Mouse (Mus musculus) liver, embryonic 12.5 days (tissue): Measurements from ENCODE around the gene Upp1. TPM values are rescaled to one million over a fixed set of nuclear protein-coding genes. Genes with fewer than 3 reads are reported as not detected.
"Not testable (repeated sequence)": the region's sequence is repeated elsewhere in the genome, so short reads cannot be mapped to it uniquely, and the experiment has no call there.

Source experiments
- ATAC-seq: fragments of 200-750 bp; cut with Nextera tagmentation; 2 replicates; pipeline ENCODE4 v1.8.0; 2017; ENCODE audit warnings: moderate number of reproducible peaks, mild to moderate bottlenecking, moderate library complexity
- H3K27ac ChIP-seq: fragments of 300-500 bp; sonication (generic); 2 replicates; pipeline ENCODE4 v1.5.1; 2016; ENCODE audit warnings: mild to moderate bottlenecking
- H3K27me3 ChIP-seq: fragments of 300-500 bp; sonication (generic); replicated peaks from 2 replicates; pipeline ENCODE4 v1.6.1; 2016; ENCODE audit warnings: mild to moderate bottlenecking, moderate library complexity
- H3K36me3 ChIP-seq: fragments of 300-500 bp; sonication (generic); 2 replicates; pipeline ENCODE4 v1.6.1; 2016; ENCODE audit warnings: mild to moderate bottlenecking, moderate library complexity
- H3K4me1 ChIP-seq: fragments of 300-500 bp; sonication (generic); 2 replicates; pipeline ENCODE4 v1.6.1; 2016
- H3K4me2 ChIP-seq: fragments of 300-500 bp; sonication (generic); 2 replicates; pipeline ENCODE4 v1.6.1; 2016; ENCODE audit warnings: mild to moderate bottlenecking, moderate library complexity
- H3K4me3 ChIP-seq: fragments of 300-500 bp; sonication (generic); 2 replicates; pipeline ENCODE4 v1.5.1; 2016; ENCODE audit warnings: mild to moderate bottlenecking, moderate library complexity
- H3K9ac ChIP-seq: fragments of 300-500 bp; sonication (generic); 2 replicates; pipeline ENCODE4 v1.6.1; 2016; ENCODE audit warnings: mild to moderate bottlenecking, moderate library complexity
- H3K9me3 ChIP-seq: fragments of 300-500 bp; sonication (generic); replicated peaks from 2 replicates; pipeline ENCODE4 v1.6.1; 2016; ENCODE audit warnings: mild to moderate bottlenecking, moderate library complexity
- WGBS: fragments of 180-500 bp; shearing (Covaris S2); methylation state at CpG from one replicate; pipeline ENCODE4 v1.1.7; 2016; ENCODE audit not compliant: insufficient replicate concordance; 5-methylcytosine and 5-hydroxymethylcytosine counted together
- polyA plus RNA-seq: library from polyadenylated mRNA; unstranded; fragments of >200 nt; fragmentation: Nextera tagmentation; extraction: Ambion mirVana; gene quantifications from 2 replicates; pipeline ENCODE4 v1.2.1, GENCODE M21; 2016

Upp1 gene
- polyA plus RNA-seq, 1 experiment from 2014 or later, result 2.2 TPM

- Histone ChIP-seq H3K9me3 (no peaks in the 10 kb centered on the region), H3K9ac (no peak overlapping the region), H3K27ac (no peak overlapping the region), H3K4me2 (no peak overlapping the region), H3K36me3 (no peaks in the 10 kb centered on the region), H3K27me3 (no peaks in the 10 kb centered on the region), H3K4me3 (no peak overlapping the region), H3K4me1 (no peaks in the 10 kb centered on the region)
- ATAC-seq, result no peak
- WGBS, result 44% methylated on average over 2 of the region's 2 CpGs
These were observed 10.2 kb downstream of the Upp1 start for GRCm38 (mm10) chr11:9128110-9128509.

DNA sequence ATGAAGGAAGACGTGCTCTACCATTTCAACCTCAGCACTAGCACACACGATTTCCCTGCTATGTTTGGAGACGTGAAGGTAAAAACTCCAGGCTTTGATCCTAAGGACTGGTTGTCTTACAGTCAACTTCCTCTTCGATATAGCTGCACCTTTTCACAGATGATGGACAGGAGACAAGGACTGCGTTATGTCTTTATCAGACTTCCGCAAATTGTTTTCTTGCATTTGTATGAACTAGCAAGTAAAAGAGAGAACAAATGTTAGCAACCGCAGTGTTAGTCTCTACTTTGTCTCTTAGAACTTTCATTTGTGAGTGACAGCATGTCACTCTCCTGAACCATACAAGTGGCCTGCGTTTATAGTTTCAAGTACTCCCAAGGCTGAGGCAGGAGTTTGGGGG lies 11.6 kb downstream of the Upp1 start:
- H3K27me3 ChIP-seq, result no peaks in the 10 kb centered on the region
- 62% methylated on average over 8 of the region's 8 CpGs for WGBS
- H3K36me3 ChIP-seq, result no peaks in the 10 kb centered on the region

DNA sequence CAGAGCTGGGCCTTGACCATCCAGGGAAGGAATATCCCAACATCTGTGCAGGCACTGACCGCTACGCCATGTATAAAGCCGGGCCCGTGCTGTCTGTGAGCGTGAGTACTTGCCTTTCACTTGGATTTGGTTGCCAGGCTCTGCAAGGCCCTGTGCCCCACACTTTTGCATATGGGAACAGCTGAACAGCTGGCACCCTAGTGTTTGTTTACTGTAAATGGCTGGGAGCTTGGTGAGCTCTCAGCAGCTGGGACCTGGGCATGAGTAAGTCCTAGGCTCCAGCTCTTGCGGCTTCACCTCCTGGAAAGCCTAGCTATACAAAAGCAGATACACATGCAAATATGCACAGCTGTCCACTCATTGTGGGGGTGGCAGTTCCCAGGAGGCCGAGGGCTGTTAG lies 13.8 kb downstream of the Upp1 start:
- Histone ChIP-seq H3K4me1 (no peaks in the 10 kb centered on the region), H3K9me3 (no peaks in the 10 kb centered on the region), H3K4me2 (no peak overlapping the region), H3K27me3 (no peaks in the 10 kb centered on the region), H3K4me3 (no peak overlapping the region), H3K9ac (no peak overlapping the region), H3K36me3 (no peaks in the 10 kb centered on the region), H3K27ac (no peak overlapping the region)
- ATAC-seq, result no peak
- WGBS, result 79% methylated on average over 7 of the region's 7 CpGs

More for the DNA sequence above, 11.6 kb downstream of the Upp1 start:
- Histone ChIP-seq H3K4me1 (no peaks in the 10 kb centered on the region), H3K4me3 (no peak overlapping the region), H3K27ac (no peak overlapping the region), H3K9ac (no peak overlapping the region), H3K9me3 (no peaks in the 10 kb centered on the region), H3K4me2 (no peak overlapping the region)
- ATAC-seq, result no peak

DNA sequence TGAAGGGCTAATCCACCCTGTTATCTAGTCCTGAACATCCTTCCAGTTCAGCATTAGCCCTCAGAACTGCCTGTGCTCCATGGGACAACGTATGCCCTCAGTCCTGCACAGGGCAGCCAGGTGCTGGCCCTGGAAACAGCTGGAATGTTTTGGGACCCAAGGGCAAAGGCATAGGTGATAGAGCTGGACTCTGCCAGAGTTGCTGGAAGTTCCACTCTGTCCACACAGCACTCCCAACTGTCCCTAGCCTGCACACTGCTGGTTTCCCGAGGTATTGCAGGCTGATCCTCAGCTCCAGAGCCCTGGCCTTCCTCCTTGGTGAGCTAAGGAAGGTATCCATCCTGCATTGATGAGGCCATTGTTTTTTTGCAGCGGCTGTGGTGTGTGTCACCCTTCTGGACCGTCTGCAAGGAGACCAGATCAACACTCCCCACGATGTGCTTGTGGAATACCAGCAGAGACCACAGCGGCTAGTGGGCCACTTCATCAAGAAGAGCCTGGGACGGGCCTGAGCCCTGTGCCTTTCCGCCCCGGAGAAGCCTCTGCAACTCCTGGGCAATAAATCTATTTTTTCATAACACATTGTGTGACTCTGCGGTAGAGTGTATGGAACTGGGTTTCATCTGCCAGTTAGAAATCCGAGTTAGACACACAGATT lies 17.8 kb downstream of the Upp1 start:
- H3K4me3 ChIP-seq, result no peak overlapping the region
- 55% methylated on average over 11 of the region's 11 CpGs for WGBS
- no peak overlapping the region for H3K27ac ChIP-seq
- H3K4me2 ChIP-seq, result no peak overlapping the region
- ATAC-seq, result peak; percentile 35; the same call in 1 of the 2 replicates
- no peaks in the 10 kb centered on the region for H3K9me3 ChIP-seq
- no peaks in the 10 kb centered on the region for H3K36me3 ChIP-seq
- H3K9ac ChIP-seq, result no peak overlapping the region
- H3K4me1 ChIP-seq, result no peaks in the 10 kb centered on the region
- no peaks in the 10 kb centered on the region for H3K27me3 ChIP-seq

DNA sequence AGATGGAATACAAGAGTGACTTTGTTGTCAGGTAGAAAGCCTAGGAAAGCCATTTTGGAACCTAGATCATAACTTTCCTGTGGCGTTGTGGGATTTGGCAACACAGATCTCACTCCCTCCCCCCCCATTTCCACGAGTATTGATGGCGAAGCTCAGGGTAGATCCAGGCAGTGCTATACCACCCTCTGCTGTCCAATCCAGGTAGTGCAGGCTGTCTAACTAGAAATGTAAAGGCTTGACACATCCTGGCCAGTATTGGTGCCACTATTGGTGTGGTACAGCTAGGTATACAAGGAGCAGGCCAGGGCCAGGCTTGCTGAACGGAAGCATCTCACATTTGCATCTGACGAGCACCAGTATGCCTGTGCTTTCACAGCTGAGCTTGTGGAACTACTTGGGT lies 18.6 kb downstream of the Upp1 start:
- H3K4me1 ChIP-seq, result no peaks in the 10 kb centered on the region
- ATAC-seq, result no peak
- H3K4me3 ChIP-seq, result no peak overlapping the region
- no peak overlapping the region for H3K9ac ChIP-seq
- WGBS, result 11% methylated on average over 5 of the region's 5 CpGs
- no peak overlapping the region for H3K4me2 ChIP-seq
- H3K27ac ChIP-seq, result no peak overlapping the region
- no peaks in the 10 kb centered on the region for H3K27me3 ChIP-seq
- no peaks in the 10 kb centered on the region for H3K36me3 ChIP-seq
- H3K9me3 ChIP-seq, result no peaks in the 10 kb centered on the region

- no peak for ATAC-seq
- 76% methylated on average over 2 of the region's 2 CpGs for WGBS
These were observed 27.2 kb downstream of the Upp1 start for GRCm38 (mm10) chr11:9145113-9145512.

GRCm38 (mm10) chr11:9146115-9146514 lies 28.2 kb downstream of the Upp1 start:
- 71% methylated on average over 4 of the region's 4 CpGs for WGBS

More at GRCm38 (mm10) chr11:9145113-9145512, 27.2 kb downstream of the Upp1 start:
- no peaks in the 10 kb centered on the region for H3K4me1 ChIP-seq
- no peak overlapping the region for H3K4me2 ChIP-seq
- no peaks in the 10 kb centered on the region for H3K27me3 ChIP-seq
- no peak overlapping the region for H3K9ac ChIP-seq
- H3K9me3 ChIP-seq, result no peaks in the 10 kb centered on the region
- no peak overlapping the region for H3K27ac ChIP-seq
- H3K36me3 ChIP-seq, result no peaks in the 10 kb centered on the region
- H3K4me3 ChIP-seq, result no peak overlapping the region

GRCm38 (mm10) chr11:9146683-9147082 lies 28.8 kb downstream of the Upp1 start:
- Histone ChIP-seq H3K4me2 (no peak overlapping the region), H3K27me3 (no peaks in the 10 kb centered on the region), H3K4me3 (no peak overlapping the region), H3K36me3 (no peaks in the 10 kb centered on the region), H3K4me1 (no peaks in the 10 kb centered on the region), H3K9me3 (no peaks in the 10 kb centered on the region), H3K9ac (no peak overlapping the region), H3K27ac (no peak overlapping the region)
- 44% methylated on average over 1 of the region's 1 CpGs for WGBS
- no peak for ATAC-seq

More at GRCm38 (mm10) chr11:9146115-9146514, 28.2 kb downstream of the Upp1 start:
- H3K4me2 ChIP-seq, result no peak overlapping the region
- no peaks in the 10 kb centered on the region for H3K27me3 ChIP-seq
- no peaks in the 10 kb centered on the region for H3K4me1 ChIP-seq
- no peak overlapping the region for H3K4me3 ChIP-seq
- no peak overlapping the region for H3K27ac ChIP-seq
- H3K36me3 ChIP-seq, result no peaks in the 10 kb centered on the region
- H3K9ac ChIP-seq, result no peak overlapping the region
- no peaks in the 10 kb centered on the region for H3K9me3 ChIP-seq
- no peak for ATAC-seq

GRCm38 (mm10) chr11:9148206-9148605 lies 30.3 kb downstream of the Upp1 start:
- no peaks in the 10 kb centered on the region for H3K4me1 ChIP-seq
- 51% methylated on average over 2 of the region's 2 CpGs for WGBS
- ATAC-seq, result no peak
- H3K4me3 ChIP-seq, result no peak overlapping the region
- H3K9ac ChIP-seq, result no peak overlapping the region
- no peaks in the 10 kb centered on the region for H3K27me3 ChIP-seq
- H3K36me3 ChIP-seq, result no peaks in the 10 kb centered on the region
- H3K27ac ChIP-seq, result no peak overlapping the region
- H3K4me2 ChIP-seq, result no peak overlapping the region
- no peaks in the 10 kb centered on the region for H3K9me3 ChIP-seq

GRCm38 (mm10) chr11:9150403-9150802 lies 32.5 kb downstream of the Upp1 start:
- 71% methylated on average over 25 of the region's 25 CpGs for WGBS
- not testable (repeated sequence) for H3K9ac ChIP-seq, H3K9me3 ChIP-seq, H3K4me3 ChIP-seq, H3K4me1 ChIP-seq, ATAC-seq, H3K27ac ChIP-seq, H3K27me3 ChIP-seq, H3K4me2 ChIP-seq, H3K36me3 ChIP-seq

DNA sequence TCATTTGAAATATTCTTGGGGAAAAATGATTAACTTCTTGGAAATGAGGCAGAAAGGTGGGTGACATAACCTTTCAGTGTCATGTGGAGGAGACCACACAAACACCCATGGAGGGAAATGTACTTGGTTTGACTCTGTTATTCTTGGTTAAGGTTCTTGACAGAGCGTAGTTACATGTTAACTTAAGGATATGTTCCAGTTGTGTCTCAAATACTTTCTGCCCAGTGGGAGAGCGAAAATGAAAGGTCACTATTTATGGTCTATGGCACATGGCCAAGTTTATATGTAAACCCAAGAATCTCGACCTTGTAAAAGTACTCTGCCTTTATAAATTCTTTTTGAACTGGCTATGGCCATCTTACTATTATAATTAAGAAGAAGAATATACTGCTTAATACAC lies 42.0 kb downstream of the Upp1 start:
- Histone ChIP-seq H3K4me3 (no peak overlapping the region), H3K4me1 (no peaks in the 10 kb centered on the region), H3K9ac (no peak overlapping the region), H3K9me3 (no peaks in the 10 kb centered on the region), H3K27ac (no peak overlapping the region), H3K4me2 (no peak overlapping the region), H3K36me3 (no peaks in the 10 kb centered on the region), H3K27me3 (no peaks in the 10 kb centered on the region)
- ATAC-seq, result no peak
- 51% methylated on average over 3 of the region's 3 CpGs for whole genome bisulfite sequencing

DNA sequence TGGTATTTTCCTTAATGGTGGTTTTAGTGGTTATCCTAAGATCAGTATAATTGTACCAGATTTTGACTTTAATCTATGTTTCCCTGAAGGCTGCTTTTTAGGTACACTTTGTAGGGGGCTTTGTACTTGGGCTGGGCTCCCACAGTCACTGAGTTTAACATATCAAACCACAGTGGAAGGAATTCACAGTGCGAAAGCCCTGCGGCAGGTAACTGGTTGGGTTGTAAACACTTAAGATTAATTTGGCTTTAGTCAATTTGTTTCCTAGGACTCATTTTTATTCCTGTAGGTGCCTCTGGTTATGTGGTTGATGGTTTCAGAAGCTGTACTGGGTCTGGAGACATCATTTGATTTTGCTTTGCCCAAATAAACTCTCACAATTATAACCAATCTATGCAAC lies 49.4 kb downstream of the Upp1 start:
- no peak for ATAC-seq
- Histone ChIP-seq H3K4me1 (no peaks in the 10 kb centered on the region), H3K9me3 (no peaks in the 10 kb centered on the region), H3K27me3 (no peaks in the 10 kb centered on the region), H3K36me3 (no peaks in the 10 kb centered on the region), H3K4me2 (no peak overlapping the region), H3K4me3 (no peak overlapping the region), H3K9ac (no peak overlapping the region), H3K27ac (no peak overlapping the region)
- WGBS, result 82% methylated on average over 2 of the region's 2 CpGs

- H3K9ac ChIP-seq, result no peak overlapping the region
- H3K4me3 ChIP-seq, result no peak overlapping the region
- no peaks in the 10 kb centered on the region for H3K4me1 ChIP-seq
- no peak overlapping the region for H3K27ac ChIP-seq
- H3K36me3 ChIP-seq, result no peaks in the 10 kb centered on the region
- 53% methylated on average over 1 of the region's 1 CpGs for WGBS
- ATAC-seq, result no peak
- no peaks in the 10 kb centered on the region for H3K27me3 ChIP-seq
- no peaks in the 10 kb centered on the region for H3K9me3 ChIP-seq
- no peak overlapping the region for H3K4me2 ChIP-seq
These were observed 63.6 kb downstream of the Upp1 start for GRCm38 (mm10) chr11:9181477-9181876.
